Mouse (Mus musculus) lung, adult 2 months (tissue): Measurements from ENCODE around the gene Uox. TPM values are rescaled to one million over a fixed set of nuclear protein-coding genes. Genes with fewer than 3 reads are reported as not detected.

Experiments
- DNase-seq: peaks from one replicate; pipeline ENCODE4 v3.0.0; 2022
- H3K4me1 ChIP-seq: fragments of 200-500 bp; 2 replicates; pipeline ENCODE4 v1.6.1; 2011; ENCODE audit warnings: low read length; ENCODE audit not compliant: control insufficient read depth, insufficient read depth
- H3K4me3 ChIP-seq: fragments of 200-500 bp; replicated peaks from 2 replicates; pipeline ENCODE3; 2011; ENCODE audit warnings: low read depth, mild to moderate bottlenecking, control low read depth, low read length; ENCODE audit errors: extremely low read depth
- CTCF ChIP-seq: fragments of 200-500 bp; IDR thresholded peaks from 2 replicates; pipeline ENCODE4 v1.5.1; 2011; ENCODE audit warnings: mild to moderate bottlenecking, low read length, control low read depth; ENCODE audit not compliant: insufficient read depth
- POLR2A ChIP-seq: fragments of 200-500 bp; IDR thresholded peaks from 2 replicates; pipeline ENCODE4 v1.6.1; 2011; ENCODE audit warnings: low read depth, mild to moderate bottlenecking, control low read depth, low read length, borderline replicate concordance; ENCODE audit errors: extremely low read depth
- WGBS: fragments of 180-500 bp; shearing (Covaris S2); methylation state at CpG from one replicate; pipeline ENCODE4 v1.1.7; 2018; 5-methylcytosine and 5-hydroxymethylcytosine counted together
- polyA plus RNA-seq: library from polyadenylated mRNA; depleted of rRNA; stranded (reverse); fragments of >200 nt; gene quantifications from 2 replicates; pipeline ENCODE4 v1.2.3, GENCODE M21; 2012; rRNA removed

The Uox gene
- polyA plus RNA-seq, 1 experiment: 0.82 TPM

GRCm38 (mm10) chr3:146661001-146661400 lies 90.8 kb downstream of the Uox start:
- TF ChIP-seq POLR2A (no peak), CTCF (no peak)
- 38% methylated on average over 6 of the region's 6 CpGs for WGBS
- no peak for DNase-seq
- H3K4me3 ChIP-seq: no peak overlapping the region
- H3K4me1 ChIP-seq: no peaks in the 10 kb centered on the region

DNA sequence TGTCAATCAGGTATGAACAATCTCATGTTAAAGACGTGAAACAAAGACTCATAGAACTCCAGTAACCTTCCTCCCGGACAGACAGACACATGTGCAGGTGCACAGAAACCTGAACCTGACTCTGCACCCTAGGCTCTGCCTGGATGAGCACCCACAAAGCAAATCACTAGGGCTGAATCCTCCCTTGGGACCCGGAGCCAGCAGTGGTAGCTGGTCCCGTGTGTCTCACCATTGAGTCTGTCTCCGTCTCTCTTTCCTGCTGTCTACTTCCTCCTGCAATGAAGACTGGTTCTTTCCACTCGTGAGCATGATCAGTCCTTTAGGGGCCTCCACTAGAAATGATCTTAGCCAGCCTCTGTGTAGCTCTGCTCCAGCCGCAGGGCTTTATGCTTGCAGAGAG lies 91.7 kb downstream of the Uox start:
- DNase-seq: no peak
- WGBS: 77% methylated on average over 7 of the region's 7 CpGs
- H3K4me1 ChIP-seq: no peaks in the 10 kb centered on the region
- H3K4me3 ChIP-seq: no peak overlapping the region
- no peak for TF ChIP-seq CTCF
- TF ChIP-seq POLR2A: no peak

DNA sequence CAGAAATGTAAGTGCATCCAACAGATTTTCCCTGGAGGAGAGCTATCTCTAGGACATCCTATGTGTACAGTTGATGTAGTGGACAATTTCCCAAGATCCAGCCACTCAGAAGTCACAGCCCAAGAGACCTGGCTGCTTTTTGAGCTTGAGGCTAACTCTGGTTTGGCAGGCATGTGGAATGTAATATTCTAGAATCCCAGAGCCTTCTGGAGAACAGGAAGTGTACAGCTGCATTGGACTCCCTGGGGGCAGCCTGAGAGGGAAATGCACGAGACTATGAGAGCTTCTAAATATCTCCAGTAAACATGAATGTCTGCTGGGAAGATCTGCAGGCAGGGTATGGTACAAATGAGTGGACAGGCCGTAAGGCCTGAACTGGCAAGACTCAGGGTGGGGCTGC lies 100.9 kb downstream of the Uox start:
- TF ChIP-seq CTCF: no peak
- no peak for TF ChIP-seq POLR2A
- 57% methylated on average over 2 of the region's 2 CpGs for WGBS
- no peak for DNase-seq
- H3K4me1 ChIP-seq: no peaks in the 10 kb centered on the region
- H3K4me3 ChIP-seq: no peak overlapping the region

- Histone ChIP-seq H3K4me3 (no peak overlapping the region), H3K4me1 (no peaks in the 10 kb centered on the region)
- 74% methylated on average over 1 of the region's 1 CpGs for WGBS
- no peak for DNase-seq
- TF ChIP-seq POLR2A (no peak), CTCF (no peak)
Observed at GRCm38 (mm10) chr3:146675101-146675500, 104.9 kb downstream of the Uox start.

- Histone ChIP-seq H3K4me3 (no peak overlapping the region), H3K4me1 (no peaks in the 10 kb centered on the region)
- DNase-seq: no peak
- TF ChIP-seq CTCF (no peak), POLR2A (no peak)
- 87% methylated on average over 4 of the region's 4 CpGs for WGBS
Observed at GRCm38 (mm10) chr3:146676193-146676592, 106.0 kb downstream of the Uox start.

- Histone ChIP-seq H3K4me1 (peaks cover under 1% of the 10 kb centered on the region; the same call in 1 of the 2 replicates), H3K4me3 (no peak overlapping the region)
- no peak for TF ChIP-seq POLR2A
- TF ChIP-seq CTCF: no peak
- DNase-seq: no peak
- 92% methylated on average over 16 of the region's 16 CpGs for WGBS
Observed at GRCm38 (mm10) chr3:146679646-146680045, 109.4 kb downstream of the Uox start.

DNA sequence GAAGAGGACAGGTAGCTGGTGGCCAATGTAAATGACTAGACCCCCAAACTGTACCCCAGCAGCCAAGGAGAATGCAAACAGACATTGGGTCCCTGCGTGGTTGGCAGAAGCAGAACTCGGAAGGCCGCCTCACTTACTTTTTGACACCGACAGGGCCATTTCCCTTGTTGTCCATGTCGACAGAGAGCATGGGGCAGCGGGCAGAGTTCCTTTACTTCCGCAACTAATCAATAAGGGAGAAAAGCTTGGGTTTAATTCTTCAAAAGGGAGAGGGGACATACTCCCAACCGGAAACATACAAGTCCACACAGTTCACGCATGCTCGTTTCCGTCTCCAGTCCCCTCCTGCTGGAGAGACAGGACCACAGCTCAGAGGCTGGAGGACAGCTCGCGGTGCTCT lies 110.4 kb downstream of the Uox start:
- H3K4me1 ChIP-seq: peaks cover 7% of the 10 kb centered on the region
- TF ChIP-seq POLR2A: no peak
- no peak for TF ChIP-seq CTCF
- 90% methylated on average over 13 of the region's 13 CpGs for WGBS
- DNase-seq: no peak
- H3K4me3 ChIP-seq: no peak overlapping the region

DNA sequence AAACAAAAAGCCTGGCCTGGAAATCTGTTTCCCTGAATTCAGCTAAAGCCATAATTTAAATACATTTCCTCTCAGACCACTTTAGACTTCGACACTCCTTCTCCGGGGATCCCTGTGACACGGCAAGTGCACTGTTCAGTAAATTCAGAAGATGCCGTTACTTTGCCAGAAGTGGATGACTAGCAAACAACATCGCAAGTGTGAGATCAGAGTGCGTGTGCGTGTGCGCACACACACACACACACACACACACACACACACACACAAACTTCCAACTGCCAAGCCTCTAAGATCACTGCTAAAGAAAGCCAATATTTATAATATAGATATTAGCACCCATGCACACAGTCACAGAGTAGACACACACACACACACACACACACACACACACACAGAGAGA lies 111.5 kb downstream of the Uox start:
- Histone ChIP-seq H3K4me3 (no peak overlapping the region), H3K4me1 (peaks cover 7% of the 10 kb centered on the region)
- DNase-seq: no peak
- WGBS: 49% methylated on average over 8 of the region's 8 CpGs
- TF ChIP-seq CTCF (no peak), POLR2A (no peak)

Other genes starting within 250 kb of the Uox start
- 5.9 and 7.2 TPM in 2 replicates for gene Ssx2ip, start 165.8 kb upstream of the Uox start, polyA plus RNA-seq
- 4.9 and 5.6 TPM in 2 replicates for gene Ctbs, start 120.6 kb upstream of the Uox start, polyA plus RNA-seq
- gene Spata1, start 70.7 kb upstream of the Uox start, polyA plus RNA-seq: 0.85 and 0.88 TPM in 2 replicates
- 341 and 495 TPM in 2 replicates for gene Gng5, start 70.6 kb upstream of the Uox start, polyA plus RNA-seq
- gene Rpf1, start 49.0 kb upstream of the Uox start, polyA plus RNA-seq: 7.0 and 10.4 TPM in 2 replicates
- gene Dnase2b, start 45.2 kb downstream of the Uox start, polyA plus RNA-seq: 0.04 TPM in 1 of 2 replicates, not detected in the other
- gene 4930503B20Rik, start 80.9 kb downstream of the Uox start, polyA plus RNA-seq: not detected in 2 replicates
- 0.11 and 0.17 TPM in 2 replicates for gene Samd13, start 115.2 kb downstream of the Uox start, polyA plus RNA-seq
- 21.2 and 26.1 TPM in 2 replicates for gene Prkacb, start 242.6 kb downstream of the Uox start, polyA plus RNA-seq